Mouse (Mus musculus): Measurements from ENCODE around the gene Rrm1.

DNA sequence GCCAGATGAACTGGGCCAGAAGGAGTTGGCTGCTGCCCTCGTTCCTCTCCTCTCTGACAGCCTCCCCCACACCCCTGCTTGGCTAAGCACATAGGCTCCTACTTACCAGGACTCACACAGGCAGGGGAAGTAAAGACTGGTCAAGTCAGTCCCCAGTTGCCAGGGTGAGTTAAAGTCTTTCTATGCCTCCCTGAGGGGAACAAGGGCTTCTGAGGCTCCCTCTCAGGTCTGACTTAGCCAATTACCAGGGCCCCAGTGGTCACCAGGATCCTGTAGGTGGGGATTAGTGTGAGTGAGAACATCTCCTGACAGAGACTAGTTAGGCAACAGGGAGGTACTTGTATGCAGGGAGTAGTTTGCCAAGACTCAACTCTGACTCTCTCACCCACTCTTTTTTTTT is 46.7 kb downstream of the Rrm1 start, which contains the start of gene Olfr544:
- TF ChIP-seq CTCF (IDR thresholded peaks at IDR 0.05; ENCODE audit: insufficient read depth, low read length) = no peak
- no peak for TF ChIP-seq POLR2A (IDR thresholded peaks at IDR 0.05; ENCODE audit: borderline replicate concordance, extremely low read depth, low read depth, low read length)

All from lung, adult 2 months (tissue).